Mouse (Mus musculus) limb, embryonic 12.5 days (tissue): Measurements from ENCODE around the gene Arrdc2. TPM values are rescaled to one million over a fixed set of nuclear protein-coding genes. Genes with fewer than 3 reads are reported as not detected.

ENCODE experiments used
- ATAC-seq: fragments of 200-750 bp; cut with Nextera tagmentation; 2 replicates; pipeline ENCODE4 v1.8.0; 2017; ENCODE audit warnings: low read depth, moderate TSS enrichment; ENCODE audit not compliant: insufficient number of reproducible peaks, insufficient read depth, low FRiP score, low TSS enrichment
- H3K27ac ChIP-seq: fragments of 300-500 bp; sonication (generic); 2 replicates; pipeline ENCODE4 v1.5.1; 2016; ENCODE audit warnings: mild to moderate bottlenecking, moderate library complexity
- H3K27me3 ChIP-seq: fragments of 300-500 bp; sonication (generic); 2 replicates; pipeline ENCODE4 v1.6.1; 2016; ENCODE audit warnings: mild to moderate bottlenecking, moderate library complexity
- H3K36me3 ChIP-seq: fragments of 300-500 bp; sonication (generic); 2 replicates; pipeline ENCODE4 v1.6.1; 2016; ENCODE audit warnings: mild to moderate bottlenecking, moderate library complexity
- H3K4me1 ChIP-seq: fragments of 300-500 bp; sonication (generic); replicated peaks from 2 replicates; pipeline ENCODE4 v1.6.1; 2016
- H3K4me2 ChIP-seq: fragments of 300-500 bp; sonication (generic); 2 replicates; pipeline ENCODE4 v1.6.1; 2016; ENCODE audit warnings: mild to moderate bottlenecking, moderate library complexity
- H3K4me3 ChIP-seq: fragments of 300-500 bp; sonication (generic); replicated peaks from 2 replicates; pipeline ENCODE4 v1.5.1; 2016; ENCODE audit warnings: mild to moderate bottlenecking
- H3K9ac ChIP-seq: fragments of 300-500 bp; sonication (generic); replicated peaks from 2 replicates; pipeline ENCODE4 v1.6.1; 2016; ENCODE audit warnings: mild to moderate bottlenecking, moderate library complexity
- H3K9me3 ChIP-seq: fragments of 300-500 bp; sonication (generic); 2 replicates; pipeline ENCODE4 v1.6.1; 2016; ENCODE audit warnings: mild to moderate bottlenecking, moderate library complexity
- WGBS: fragments of 180-500 bp; shearing (Covaris S2); methylation state at CpG from one replicate; pipeline ENCODE4 v1.1.7; 2016; 5-methylcytosine and 5-hydroxymethylcytosine counted together
- polyA plus RNA-seq: library from polyadenylated mRNA; unstranded; fragments of >200 nt; fragmentation: Nextera tagmentation; extraction: Ambion mirVana; gene quantifications from 2 replicates; pipeline ENCODE4 v1.2.1, GENCODE M21; 2016

Arrdc2 gene
- polyA plus RNA-seq, 1 experiment from 2014 or later, result 5.3 TPM

DNA sequence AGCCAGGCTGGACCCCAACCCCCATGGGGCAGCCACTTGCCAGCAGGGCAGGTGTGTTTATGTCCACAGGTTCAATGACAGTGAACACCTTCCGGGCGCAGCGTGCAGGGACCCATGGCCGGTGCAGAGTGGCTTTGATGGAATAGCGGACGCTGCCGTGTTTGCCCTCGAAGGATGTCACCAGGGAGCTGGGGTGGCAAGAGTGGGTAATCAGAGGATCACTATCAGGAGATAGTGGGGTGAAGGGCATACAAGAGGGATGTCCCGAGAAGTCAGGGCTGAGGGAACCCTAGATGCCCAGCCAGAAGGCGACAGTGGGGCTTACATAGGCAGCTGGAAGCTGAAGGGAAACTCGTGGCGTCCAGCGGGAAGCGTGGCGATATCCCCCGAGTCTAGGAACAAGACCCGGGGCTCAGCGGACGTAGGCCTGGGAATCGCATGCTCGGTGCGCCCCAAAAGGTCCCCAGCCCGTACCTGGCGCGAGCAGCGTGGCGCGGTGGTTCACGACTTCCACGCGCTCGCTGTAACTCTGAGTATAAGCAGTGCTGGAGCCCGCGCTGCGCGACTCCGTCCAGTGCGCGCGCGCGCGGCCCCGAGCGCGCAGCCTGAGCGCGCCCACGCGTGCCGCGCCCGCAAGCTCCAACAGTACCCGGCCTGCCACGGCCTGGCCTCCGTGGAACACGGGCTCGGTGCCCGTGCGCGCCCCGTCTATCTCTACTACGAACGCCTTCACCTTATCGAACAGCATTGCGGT lies 689 bp downstream of the Arrdc2 start:
- peak; percentile 8 for ATAC-seq
- Histone ChIP-seq H3K9me3 (no peaks in the 10 kb centered on the region), H3K4me3 (peak overlapping the region; percentile 67), H3K9ac (peak overlapping the region; percentile 75), H3K36me3 (peaks cover 11% of the 10 kb centered on the region), H3K4me1 (peaks cover 17% of the 10 kb centered on the region), H3K27ac (peak overlapping the region; percentile 85), H3K27me3 (peaks cover 5% of the 10 kb centered on the region; the same call in 1 of the 2 replicates), H3K4me2 (peak overlapping the region; percentile 80)
- 3% methylated on average over 66 of the region's 66 CpGs for WGBS

DNA sequence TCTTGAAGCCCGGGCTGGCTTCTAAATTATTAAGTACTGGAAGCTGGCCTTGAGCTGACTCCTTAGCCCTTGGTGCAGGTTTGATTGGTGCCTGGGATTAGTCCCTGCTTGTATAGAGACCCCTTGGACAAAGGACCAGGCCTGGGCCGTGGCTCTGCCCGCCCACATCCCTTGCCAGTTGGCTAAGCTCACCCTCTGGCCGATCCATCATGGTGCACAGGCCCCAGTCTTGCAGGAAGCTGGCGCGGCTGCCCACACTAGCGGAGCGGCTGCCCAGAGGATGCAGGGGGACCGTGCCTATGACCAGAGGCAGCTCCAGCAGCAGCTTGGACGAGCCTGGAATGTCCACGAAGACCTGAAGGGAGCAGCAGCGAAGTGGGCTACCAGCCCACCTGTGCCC lies 2.9 kb downstream of the Arrdc2 start:
- ATAC-seq, result no peak

DNA sequence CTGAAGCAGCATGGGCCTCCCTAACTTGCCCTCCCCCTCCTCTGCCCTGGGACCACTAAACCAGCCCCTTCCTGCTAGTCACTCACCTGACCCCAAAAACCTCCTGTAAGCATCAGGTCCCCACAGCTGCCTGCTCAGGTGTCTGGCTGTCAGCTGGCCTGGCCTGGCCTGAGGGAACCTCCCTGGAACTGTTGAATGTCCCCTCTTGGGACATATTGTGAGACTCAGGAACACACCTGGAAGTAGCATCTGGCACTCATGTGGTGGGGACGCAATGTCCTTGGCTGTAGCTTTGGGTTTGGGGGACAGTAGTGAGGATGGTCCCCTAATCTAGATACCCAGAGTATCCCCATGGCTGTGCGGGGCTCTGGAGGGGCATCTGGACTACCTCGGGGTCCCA lies 5.4 kb downstream of the Arrdc2 start:
- no peak for ATAC-seq
- peaks cover 11% of the 10 kb centered on the region for H3K36me3 ChIP-seq
- H3K4me3 ChIP-seq, result no peak overlapping the region
- WGBS, result 95% methylated on average over 3 of the region's 3 CpGs
- peaks cover 16% of the 10 kb centered on the region for H3K4me1 ChIP-seq
- H3K27me3 ChIP-seq, result no peaks in the 10 kb centered on the region
- H3K4me2 ChIP-seq, result no peak overlapping the region
- no peak overlapping the region for H3K27ac ChIP-seq
- no peaks in the 10 kb centered on the region for H3K9me3 ChIP-seq
- H3K9ac ChIP-seq, result no peak overlapping the region

More for the DNA sequence above, 2.9 kb downstream of the Arrdc2 start:
- Histone ChIP-seq H3K27me3 (0 out of 2 replicates have a peak, but pooled peaks cover 2% of the 10 kb centered on the region), H3K4me1 (peaks cover 27% of the 10 kb centered on the region), H3K9ac (no peak overlapping the region), H3K4me2 (no peak overlapping the region), H3K4me3 (no peak overlapping the region), H3K27ac (no peak overlapping the region), H3K9me3 (no peaks in the 10 kb centered on the region), H3K36me3 (peaks cover 11% of the 10 kb centered on the region)
- WGBS, result 85% methylated on average over 12 of the region's 12 CpGs

DNA sequence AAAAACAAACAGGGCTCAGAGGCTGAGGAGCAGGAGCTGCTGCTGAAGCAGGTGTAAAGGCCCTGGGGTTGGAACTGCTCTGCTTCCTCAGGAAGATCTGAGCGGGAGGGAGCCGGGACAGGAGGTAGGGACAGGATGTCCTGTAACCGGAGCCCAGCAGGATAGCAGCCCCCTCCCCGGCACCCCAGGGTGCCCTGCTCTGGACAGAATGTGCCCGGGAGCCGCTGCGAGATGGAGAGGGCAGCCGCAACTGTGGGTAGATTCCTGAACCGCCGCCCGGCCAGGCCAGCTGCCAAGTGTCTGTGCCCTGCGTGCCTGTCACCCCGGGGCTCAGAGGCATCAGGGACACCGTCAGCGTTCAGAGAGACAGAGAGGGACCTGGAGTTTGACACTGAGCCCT lies 6.0 kb downstream of the Arrdc2 start:
- no peak overlapping the region for H3K4me2 ChIP-seq
- 55% methylated on average over 15 of the region's 15 CpGs for WGBS
- peaks cover 11% of the 10 kb centered on the region for H3K36me3 ChIP-seq
- no peaks in the 10 kb centered on the region for H3K9me3 ChIP-seq
- H3K27me3 ChIP-seq, result no peaks in the 10 kb centered on the region
- peaks cover 13% of the 10 kb centered on the region for H3K4me1 ChIP-seq
- H3K9ac ChIP-seq, result no peak overlapping the region
- no peak for ATAC-seq
- no peak overlapping the region for H3K4me3 ChIP-seq
- H3K27ac ChIP-seq, result no peak overlapping the region

GRCm38 (mm10) chr8:70833018-70833482 lies 6.5 kb downstream of the Arrdc2 start:
- 47% methylated on average over 9 of the region's 9 CpGs for WGBS
- H3K9ac ChIP-seq, result no peak overlapping the region
- ATAC-seq, result no peak

DNA sequence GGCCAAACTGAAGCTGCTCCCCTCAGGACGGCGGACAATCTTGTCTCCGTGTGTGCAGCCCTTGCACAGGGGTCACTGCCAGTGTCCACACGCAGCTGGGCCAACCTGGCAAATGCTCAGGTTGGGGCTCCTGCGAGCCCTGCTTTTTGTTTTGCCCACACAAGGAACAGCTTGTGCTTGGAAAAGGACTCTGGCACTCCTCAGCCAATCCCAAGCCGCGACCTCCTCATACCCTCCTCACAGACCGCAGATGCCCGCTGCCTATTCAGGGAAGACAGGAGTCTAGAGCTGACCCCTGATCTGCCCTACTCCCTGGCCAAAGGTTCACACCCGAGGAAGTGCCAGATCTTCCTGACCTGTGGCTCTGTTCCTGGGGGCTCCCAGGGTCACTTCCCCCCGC lies 7.1 kb downstream of the Arrdc2 start:
- no peak overlapping the region for H3K9ac ChIP-seq
- no peaks in the 10 kb centered on the region for H3K27me3 ChIP-seq
- H3K36me3 ChIP-seq, result peaks cover 11% of the 10 kb centered on the region
- no peak overlapping the region for H3K4me2 ChIP-seq
- no peak for ATAC-seq
- H3K4me1 ChIP-seq, result peaks cover 11% of the 10 kb centered on the region
- H3K9me3 ChIP-seq, result no peaks in the 10 kb centered on the region
- 79% methylated on average over 11 of the region's 11 CpGs for WGBS
- H3K4me3 ChIP-seq, result no peak overlapping the region
- H3K27ac ChIP-seq, result no peak overlapping the region

More at GRCm38 (mm10) chr8:70833018-70833482, 6.5 kb downstream of the Arrdc2 start:
- peaks cover 11% of the 10 kb centered on the region for H3K36me3 ChIP-seq
- H3K9me3 ChIP-seq, result no peaks in the 10 kb centered on the region
- no peaks in the 10 kb centered on the region for H3K27me3 ChIP-seq
- no peak overlapping the region for H3K4me2 ChIP-seq
- no peak overlapping the region for H3K27ac ChIP-seq
- no peak overlapping the region for H3K4me3 ChIP-seq
- peaks cover 11% of the 10 kb centered on the region for H3K4me1 ChIP-seq

GRCm38 (mm10) chr8:70831517-70831916 lies 8.0 kb downstream of the Arrdc2 start:
- H3K4me1 ChIP-seq, result peaks cover 11% of the 10 kb centered on the region
- no peak for ATAC-seq
- 88% methylated on average over 8 of the region's 8 CpGs for WGBS
- no peak overlapping the region for H3K4me2 ChIP-seq
- H3K4me3 ChIP-seq, result no peak overlapping the region
- no peak overlapping the region for H3K9ac ChIP-seq
- H3K27ac ChIP-seq, result no peak overlapping the region
- H3K9me3 ChIP-seq, result peaks cover 5% of the 10 kb centered on the region; the same call in 1 of the 2 replicates
- no peaks in the 10 kb centered on the region for H3K27me3 ChIP-seq
- H3K36me3 ChIP-seq, result peaks cover 11% of the 10 kb centered on the region

DNA sequence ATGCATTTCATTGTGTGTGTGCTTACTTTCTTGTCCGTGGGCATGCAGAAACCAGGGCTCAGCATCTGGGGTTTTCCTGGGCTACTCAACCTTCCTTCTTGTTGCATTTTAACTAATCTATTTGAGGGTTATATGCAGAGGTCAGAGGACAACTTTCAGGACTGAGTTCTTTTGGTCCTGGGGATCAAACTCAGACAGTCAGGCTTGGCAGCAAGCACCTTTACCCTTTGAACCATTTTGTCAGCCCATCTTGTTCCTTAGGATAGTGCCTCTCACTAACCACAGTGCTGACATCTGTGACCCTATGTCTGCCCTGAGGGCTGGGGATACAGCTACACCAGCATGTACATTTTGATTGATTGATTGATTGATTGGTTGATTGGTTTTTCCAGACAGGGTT lies 11.7 kb downstream of the Arrdc2 start:
- H3K36me3 ChIP-seq, result no peaks in the 10 kb centered on the region
- H3K27ac ChIP-seq, result no peak overlapping the region
- H3K4me1 ChIP-seq, result no peaks in the 10 kb centered on the region
- no peak for ATAC-seq
- peaks cover 5% of the 10 kb centered on the region; the same call in 1 of the 2 replicates for H3K9me3 ChIP-seq
- H3K4me2 ChIP-seq, result no peak overlapping the region
- 91% methylated on average over 1 of the region's 1 CpGs for WGBS
- no peak overlapping the region for H3K9ac ChIP-seq
- no peaks in the 10 kb centered on the region for H3K27me3 ChIP-seq
- H3K4me3 ChIP-seq, result no peak overlapping the region

DNA sequence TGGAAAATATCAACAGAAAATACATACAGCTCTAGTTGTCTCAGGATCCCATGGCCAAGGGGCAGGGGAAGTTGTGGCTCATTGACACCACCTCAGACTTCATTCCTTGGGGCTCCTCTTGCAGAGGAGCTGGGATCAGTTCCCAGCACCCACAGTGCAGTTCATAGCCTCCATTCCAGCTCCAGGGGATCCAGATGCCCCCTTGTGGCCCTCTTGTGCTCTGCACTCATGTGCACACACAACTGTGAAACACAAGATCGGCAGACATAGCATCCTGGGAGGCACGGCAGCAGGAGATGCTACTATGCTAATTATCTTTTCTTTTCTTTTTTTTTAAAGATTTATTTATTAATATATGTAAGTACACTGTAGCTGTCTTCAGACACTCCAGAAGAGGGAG lies 12.5 kb downstream of the Arrdc2 start:
- H3K27me3 ChIP-seq, result no peaks in the 10 kb centered on the region
- H3K4me3 ChIP-seq, result no peak overlapping the region
- WGBS, result 96% methylated on average over 2 of the region's 2 CpGs
- no peak overlapping the region for H3K4me2 ChIP-seq
- no peak for ATAC-seq
- no peak overlapping the region for H3K9ac ChIP-seq
- no peaks in the 10 kb centered on the region for H3K36me3 ChIP-seq
- H3K27ac ChIP-seq, result no peak overlapping the region
- no peaks in the 10 kb centered on the region for H3K4me1 ChIP-seq
- H3K9me3 ChIP-seq, result peaks cover 5% of the 10 kb centered on the region; the same call in 1 of the 2 replicates

DNA sequence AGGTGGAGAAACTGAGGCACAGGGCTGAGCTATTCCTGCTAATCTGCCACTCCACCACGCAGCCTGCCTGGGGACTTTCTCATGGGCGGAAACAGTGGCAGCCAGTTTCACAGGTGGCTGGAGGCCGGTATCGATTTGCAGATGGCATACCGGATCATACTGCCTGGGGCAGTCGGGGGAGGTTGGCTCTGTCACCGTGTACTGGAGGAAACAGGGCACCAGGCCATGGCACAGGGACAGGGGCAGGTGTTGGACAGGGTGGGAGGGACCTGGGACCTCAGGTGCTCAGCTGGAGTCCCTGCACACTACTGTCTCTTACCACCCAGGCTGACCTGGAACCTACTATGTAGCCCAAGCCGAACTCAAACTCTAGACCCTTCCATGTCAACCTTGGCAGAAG lies 13.7 kb downstream of the Arrdc2 start:
- no peaks in the 10 kb centered on the region for H3K36me3 ChIP-seq
- WGBS, result 84% methylated on average over 8 of the region's 8 CpGs
- H3K4me2 ChIP-seq, result no peak overlapping the region
- peaks cover 6% of the 10 kb centered on the region; the same call in 1 of the 2 replicates for H3K27me3 ChIP-seq
- H3K27ac ChIP-seq, result no peak overlapping the region
- H3K9ac ChIP-seq, result no peak overlapping the region
- ATAC-seq, result no peak
- H3K4me1 ChIP-seq, result 0 out of 2 replicates have a peak, but pooled peaks cover 2% of the 10 kb centered on the region
- H3K9me3 ChIP-seq, result peaks cover 5% of the 10 kb centered on the region; the same call in 1 of the 2 replicates
- no peak overlapping the region for H3K4me3 ChIP-seq

GRCm38 (mm10) chr8:70823802-70824201 lies 15.7 kb downstream of the Arrdc2 start:
- Histone ChIP-seq H3K9me3 (peaks cover 13% of the 10 kb centered on the region; the same call in 1 of the 2 replicates), H3K27ac (no peak overlapping the region), H3K4me3 (no peak overlapping the region), H3K27me3 (peaks cover 26% of the 10 kb centered on the region), H3K9ac (0 out of 2 replicates have a peak overlapping the region, but pooled peaks have one; percentile 12), H3K36me3 (no peaks in the 10 kb centered on the region), H3K4me2 (no peak overlapping the region), H3K4me1 (peaks cover 7% of the 10 kb centered on the region; the same call in 1 of the 2 replicates)
- WGBS, result 85% methylated on average over 7 of the region's 7 CpGs
- no peak for ATAC-seq
